Mouse (Mus musculus) forebrain, embryonic 15.5 days (tissue): Measurements from ENCODE around the gene Stpg2. TPM values are rescaled to one million over a fixed set of nuclear protein-coding genes. Genes with fewer than 3 reads are reported as not detected.
A peak's percentile ranks its signal among the peaks of the same experiment; 100 is the strongest.

Source experiments
- ATAC-seq: fragments of 200-750 bp; cut with Nextera tagmentation; replicated peaks from 2 replicates; pipeline ENCODE4 v1.8.0; 2017; ENCODE audit warnings: mild to moderate bottlenecking, moderate TSS enrichment, moderate library complexity
- H3K27ac ChIP-seq: fragments of 300-500 bp; sonication (generic); replicated peaks from 2 replicates; pipeline ENCODE4 v1.5.1; 2015; ENCODE audit warnings: mild to moderate bottlenecking, inconsistent platforms
- H3K27me3 ChIP-seq: fragments of 300-500 bp; sonication (generic); 2 replicates; pipeline ENCODE4 v1.6.1; 2015; ENCODE audit warnings: inconsistent platforms
- H3K36me3 ChIP-seq: fragments of 300-500 bp; sonication (generic); 2 replicates; pipeline ENCODE4 v1.6.1; 2015; ENCODE audit warnings: mild to moderate bottlenecking, inconsistent platforms
- H3K4me1 ChIP-seq: fragments of 300-500 bp; sonication (generic); 2 replicates; pipeline ENCODE4 v1.6.1; 2015; ENCODE audit warnings: inconsistent platforms
- H3K4me2 ChIP-seq: fragments of 300-500 bp; sonication (generic); replicated peaks from 2 replicates; pipeline ENCODE4 v1.6.1; 2015; ENCODE audit warnings: mild to moderate bottlenecking, inconsistent platforms
- H3K4me3 ChIP-seq: fragments of 300-500 bp; sonication (generic); 2 replicates; pipeline ENCODE4 v1.5.1; 2015; ENCODE audit warnings: mild to moderate bottlenecking, inconsistent platforms
- H3K9ac ChIP-seq: fragments of 300-500 bp; sonication (generic); replicated peaks from 2 replicates; pipeline ENCODE4 v1.6.1; 2015; ENCODE audit warnings: mild to moderate bottlenecking, inconsistent platforms
- H3K9me3 ChIP-seq: fragments of 300-500 bp; sonication (generic); 2 replicates; pipeline ENCODE4 v1.6.1; 2016; ENCODE audit warnings: inconsistent platforms
- WGBS: fragments of 180-500 bp; shearing (Covaris S2); methylation state at CpG from one replicate; pipeline ENCODE4 v1.1.7; 2015; ENCODE audit warnings: mixed read lengths; 5-methylcytosine and 5-hydroxymethylcytosine counted together
- polyA plus RNA-seq: library from polyadenylated mRNA; unstranded; fragments of >200 nt; fragmentation: Nextera tagmentation; extraction: Ambion mirVana; gene quantifications from 2 replicates; pipeline ENCODE4 v1.2.1, GENCODE M21; 2015

The Stpg2 gene
- not detected in 2 replicates for polyA plus RNA-seq

- Histone ChIP-seq H3K9me3 (no peaks in the 10 kb centered on the region), H3K4me1 (0 out of 2 replicates have a peak, but pooled peaks cover 4% of the 10 kb centered on the region), H3K4me3 (peak within 1 kb of the TSS; percentile 72), H3K36me3 (no peaks in the 10 kb centered on the region), H3K9ac (peak within 1 kb of the TSS; percentile 70), H3K27ac (peak within 1 kb of the TSS; percentile 96), H3K27me3 (peaks cover 21% of the 10 kb centered on the region), H3K4me2 (peak within 1 kb of the TSS; percentile 81)
- ATAC-seq: peak; percentile 99
- WGBS: under 1% methylated on average over 49 of the region's 49 CpGs
These were observed at the start of gene Stpg2 for GRCm38 (mm10) chr3:139205444-139205998. TSS of gene Stpg2 (plus strand) at chr3:139205694.

- Histone ChIP-seq H3K27me3 (no peaks in the 10 kb centered on the region), H3K4me3 (no peak overlapping the region), H3K9me3 (no peaks in the 10 kb centered on the region), H3K9ac (no peak overlapping the region), H3K4me2 (no peak overlapping the region), H3K36me3 (no peaks in the 10 kb centered on the region), H3K4me1 (no peaks in the 10 kb centered on the region), H3K27ac (no peak overlapping the region)
- 74% methylated on average over 2 of the region's 2 CpGs for WGBS
- ATAC-seq: peak; percentile 57; the same call in 1 of the 2 replicates
These were observed 43.3 kb upstream of the Stpg2 start for GRCm38 (mm10) chr3:139162146-139162545.

GRCm38 (mm10) chr3:139162658-139163057, 42.8 kb upstream of the Stpg2 start:
- Histone ChIP-seq H3K27ac (no peak overlapping the region), H3K4me1 (no peaks in the 10 kb centered on the region), H3K27me3 (no peaks in the 10 kb centered on the region), H3K9me3 (no peaks in the 10 kb centered on the region), H3K9ac (no peak overlapping the region), H3K36me3 (no peaks in the 10 kb centered on the region), H3K4me2 (no peak overlapping the region), H3K4me3 (no peak overlapping the region)
- no peak for ATAC-seq
- WGBS: 81% methylated on average over 4 of the region's 4 CpGs

GRCm38 (mm10) chr3:139168510-139169269, 36.8 kb upstream of the Stpg2 start:
- Histone ChIP-seq H3K36me3 (no peaks in the 10 kb centered on the region), H3K9me3 (no peaks in the 10 kb centered on the region), H3K4me1 (peaks cover 14% of the 10 kb centered on the region), H3K27me3 (no peaks in the 10 kb centered on the region), H3K9ac (no peak overlapping the region), H3K4me3 (no peak overlapping the region), H3K4me2 (no peak overlapping the region), H3K27ac (no peak overlapping the region)
- no peak; the same call in 1 of the 2 replicates for ATAC-seq
- WGBS: 26% methylated on average over 4 of the region's 4 CpGs

GRCm38 (mm10) chr3:139169740-139170139, 35.8 kb upstream of the Stpg2 start:
- Histone ChIP-seq H3K9me3 (no peaks in the 10 kb centered on the region), H3K27me3 (no peaks in the 10 kb centered on the region), H3K9ac (no peak overlapping the region), H3K36me3 (no peaks in the 10 kb centered on the region), H3K4me3 (no peak overlapping the region), H3K4me2 (no peak overlapping the region), H3K4me1 (peaks cover 14% of the 10 kb centered on the region), H3K27ac (peak overlapping the region; percentile 54; the same call in 1 of the 2 replicates)
- no peak for ATAC-seq
- WGBS: 32% methylated on average over 1 of the region's 1 CpGs

- Histone ChIP-seq H3K36me3 (no peaks in the 10 kb centered on the region), H3K27me3 (no peaks in the 10 kb centered on the region), H3K4me1 (no peaks in the 10 kb centered on the region), H3K9me3 (no peaks in the 10 kb centered on the region), H3K4me3 (no peak overlapping the region), H3K9ac (no peak overlapping the region), H3K27ac (no peak overlapping the region), H3K4me2 (no peak overlapping the region)
- no peak for ATAC-seq
- WGBS: 38% methylated on average over 1 of the region's 1 CpGs
These were observed 28.6 kb upstream of the Stpg2 start for GRCm38 (mm10) chr3:139176936-139177335.

GRCm38 (mm10) chr3:139191541-139191940, 14.0 kb upstream of the Stpg2 start:
- H3K27me3 ChIP-seq: no peaks in the 10 kb centered on the region
- H3K4me2 ChIP-seq: no peak overlapping the region
- 54% methylated on average over 1 of the region's 1 CpGs for WGBS
- H3K9ac ChIP-seq: no peak overlapping the region
- H3K9me3 ChIP-seq: no peaks in the 10 kb centered on the region
- H3K4me3 ChIP-seq: no peak overlapping the region
- no peaks in the 10 kb centered on the region for H3K36me3 ChIP-seq
- ATAC-seq: no peak
- H3K4me1 ChIP-seq: no peaks in the 10 kb centered on the region
- no peak overlapping the region for H3K27ac ChIP-seq

- Histone ChIP-seq H3K9me3 (no peaks in the 10 kb centered on the region), H3K36me3 (no peaks in the 10 kb centered on the region), H3K27me3 (no peaks in the 10 kb centered on the region), H3K27ac (no peak overlapping the region), H3K4me2 (no peak overlapping the region), H3K4me1 (no peaks in the 10 kb centered on the region), H3K4me3 (no peak overlapping the region), H3K9ac (no peak overlapping the region)
- ATAC-seq: no peak
These were observed 11.6 kb upstream of the Stpg2 start for GRCm38 (mm10) chr3:139193917-139194316.

GRCm38 (mm10) chr3:139198412-139198811, 7.1 kb upstream of the Stpg2 start:
- 68% methylated on average over 3 of the region's 3 CpGs for WGBS
- H3K4me2 ChIP-seq: no peak overlapping the region
- no peak overlapping the region for H3K4me3 ChIP-seq
- ATAC-seq: no peak
- H3K4me1 ChIP-seq: no peaks in the 10 kb centered on the region
- H3K9me3 ChIP-seq: no peaks in the 10 kb centered on the region
- H3K27me3 ChIP-seq: peaks cover 11% of the 10 kb centered on the region
- H3K36me3 ChIP-seq: no peaks in the 10 kb centered on the region
- H3K27ac ChIP-seq: no peak overlapping the region
- H3K9ac ChIP-seq: no peak overlapping the region

- Histone ChIP-seq H3K36me3 (no peaks in the 10 kb centered on the region), H3K4me2 (no peak overlapping the region), H3K4me3 (no peak overlapping the region), H3K9me3 (no peaks in the 10 kb centered on the region), H3K27me3 (peaks cover 21% of the 10 kb centered on the region), H3K27ac (no peak overlapping the region), H3K4me1 (0 out of 2 replicates have a peak, but pooled peaks cover 4% of the 10 kb centered on the region), H3K9ac (no peak overlapping the region)
- no peak for ATAC-seq
- 78% methylated on average over 3 of the region's 3 CpGs for WGBS
These were observed 5.2 kb upstream of the Stpg2 start for GRCm38 (mm10) chr3:139200324-139200723.

GRCm38 (mm10) chr3:139216945-139217344, 11.5 kb downstream of the Stpg2 start:
- no peaks in the 10 kb centered on the region for H3K9me3 ChIP-seq
- H3K27ac ChIP-seq: no peak overlapping the region
- no peaks in the 10 kb centered on the region for H3K36me3 ChIP-seq
- 75% methylated on average over 9 of the region's 9 CpGs for WGBS
- H3K27me3 ChIP-seq: no peaks in the 10 kb centered on the region
- no peak overlapping the region for H3K4me3 ChIP-seq
- H3K4me2 ChIP-seq: no peak overlapping the region
- ATAC-seq: no peak
- H3K4me1 ChIP-seq: no peaks in the 10 kb centered on the region
- no peak overlapping the region for H3K9ac ChIP-seq

GRCm38 (mm10) chr3:139225123-139225522, 19.6 kb downstream of the Stpg2 start:
- Histone ChIP-seq H3K9ac (no peak overlapping the region), H3K4me3 (no peak overlapping the region), H3K27ac (no peak overlapping the region), H3K4me1 (no peaks in the 10 kb centered on the region), H3K27me3 (no peaks in the 10 kb centered on the region), H3K36me3 (no peaks in the 10 kb centered on the region), H3K9me3 (no peaks in the 10 kb centered on the region), H3K4me2 (no peak overlapping the region)
- 63% methylated on average over 3 of the region's 3 CpGs for WGBS
- no peak for ATAC-seq
